Mouse (Mus musculus): ENCODE data around the gene Rhoq.

The Rhoq gene

GRCm38 (mm10) chr17:86963586-86963902, 662 bp downstream of the Rhoq start:
- no peak for DNase-seq (ENCODE audit: low spot score)

- no peak for DNase-seq (ENCODE audit: low spot score)
Observed at GRCm38 (mm10) chr17:86964041-86964440, 1.2 kb downstream of the Rhoq start.

- peak; percentile 71 for DNase-seq (ENCODE audit: low spot score)
Observed at GRCm38 (mm10) chr17:86964502-86964901, 1.6 kb downstream of the Rhoq start.

- DNase-seq (ENCODE audit: low spot score), result no peak
Observed at GRCm38 (mm10) chr17:86965121-86965520, 2.2 kb downstream of the Rhoq start.

GRCm38 (mm10) chr17:86966040-86966439, 3.2 kb downstream of the Rhoq start:
- DNase-seq (ENCODE audit: low spot score), result no peak

- DNase-seq (ENCODE audit: low spot score), result no peak
Observed at GRCm38 (mm10) chr17:86967048-86967447, 4.2 kb downstream of the Rhoq start.

GRCm38 (mm10) chr17:86967536-86968525, 4.9 kb downstream of the Rhoq start:
- no peak for DNase-seq (ENCODE audit: low spot score)

- DNase-seq (ENCODE audit: low spot score), result no peak
Observed at GRCm38 (mm10) chr17:86968581-86968980, 5.7 kb downstream of the Rhoq start.

GRCm38 (mm10) chr17:86969582-86969981, 6.7 kb downstream of the Rhoq start:
- DNase-seq (ENCODE audit: low spot score), result no peak

GRCm38 (mm10) chr17:86970026-86970750, 7.3 kb downstream of the Rhoq start:
- no peak for DNase-seq (ENCODE audit: low spot score)

GRCm38 (mm10) chr17:86971036-86971435, 8.2 kb downstream of the Rhoq start:
- DNase-seq (ENCODE audit: low spot score), result no peak

GRCm38 (mm10) chr17:86971860-86972259, 9.0 kb downstream of the Rhoq start:
- no peak for DNase-seq (ENCODE audit: low spot score)

- DNase-seq (ENCODE audit: low spot score), result no peak
Observed at GRCm38 (mm10) chr17:86973097-86973496, 10.2 kb downstream of the Rhoq start.

GRCm38 (mm10) chr17:86976387-86976786, 13.5 kb downstream of the Rhoq start:
- no peak for DNase-seq (ENCODE audit: low spot score)

GRCm38 (mm10) chr17:86978496-86978895, 15.6 kb downstream of the Rhoq start:
- no peak for DNase-seq (ENCODE audit: low spot score)

- DNase-seq (ENCODE audit: low spot score), result no peak
Observed at GRCm38 (mm10) chr17:86981205-86981604, 18.3 kb downstream of the Rhoq start.

GRCm38 (mm10) chr17:86981701-86982100, 18.8 kb downstream of the Rhoq start:
- no peak for DNase-seq (ENCODE audit: low spot score)

- no peak for DNase-seq (ENCODE audit: low spot score)
Observed at GRCm38 (mm10) chr17:86982497-86982896, 19.6 kb downstream of the Rhoq start.

- no peak for DNase-seq (ENCODE audit: low spot score)
Observed at GRCm38 (mm10) chr17:86986449-86987138, 23.7 kb downstream of the Rhoq start.

GRCm38 (mm10) chr17:86988161-86988560, 25.3 kb downstream of the Rhoq start:
- no peak for DNase-seq (ENCODE audit: low spot score)

GRCm38 (mm10) chr17:86988601-86989184, 25.8 kb downstream of the Rhoq start:
- DNase-seq (ENCODE audit: low spot score), result no peak

GRCm38 (mm10) chr17:86991306-86991705, 28.4 kb downstream of the Rhoq start:
- no peak for DNase-seq (ENCODE audit: low spot score)
